Mouse (Mus musculus) intestine, embryonic 15.5 days (tissue): ENCODE data around the gene Agpat4. TPM values are rescaled to one million over a fixed set of nuclear protein-coding genes. Genes with fewer than 3 reads are reported as not detected.

Experiments
- ATAC-seq: fragments of 200-750 bp; cut with Nextera tagmentation; 2 replicates; pipeline ENCODE4 v1.8.0; 2017; ENCODE audit warnings: moderate TSS enrichment, moderate library complexity
- H3K27ac ChIP-seq: fragments of 300-500 bp; sonication (generic); 2 replicates; pipeline ENCODE4 v1.5.1; 2015; ENCODE audit warnings: mild to moderate bottlenecking, inconsistent platforms
- H3K27me3 ChIP-seq: fragments of 300-500 bp; sonication (generic); replicated peaks from 2 replicates; pipeline ENCODE4 v1.6.1; 2015; ENCODE audit warnings: inconsistent platforms
- H3K36me3 ChIP-seq: fragments of 300-500 bp; sonication (generic); 2 replicates; pipeline ENCODE4 v1.6.1; 2015; ENCODE audit warnings: inconsistent platforms
- H3K4me1 ChIP-seq: fragments of 300-500 bp; sonication (generic); replicated peaks from 2 replicates; pipeline ENCODE4 v1.6.1; 2015; ENCODE audit warnings: inconsistent platforms
- H3K4me2 ChIP-seq: fragments of 300-500 bp; sonication (generic); replicated peaks from 2 replicates; pipeline ENCODE4 v1.6.1; 2015; ENCODE audit warnings: mild to moderate bottlenecking, inconsistent platforms
- H3K4me3 ChIP-seq: fragments of 300-500 bp; sonication (generic); replicated peaks from 2 replicates; pipeline ENCODE4 v1.5.1; 2015; ENCODE audit warnings: inconsistent platforms
- H3K9ac ChIP-seq: fragments of 300-500 bp; sonication (generic); 2 replicates; pipeline ENCODE4 v1.6.1; 2015; ENCODE audit warnings: inconsistent platforms
- H3K9me3 ChIP-seq: fragments of 300-500 bp; sonication (generic); 2 replicates; pipeline ENCODE4 v1.6.1; 2016; ENCODE audit warnings: inconsistent platforms
- WGBS: fragments of 180-500 bp; shearing (Covaris S2); methylation state at CpG from one replicate; pipeline ENCODE4 v1.1.7; 2015; 5-methylcytosine and 5-hydroxymethylcytosine counted together
- polyA plus RNA-seq: library from polyadenylated mRNA; unstranded; fragments of >200 nt; fragmentation: Nextera tagmentation; extraction: Ambion mirVana; gene quantifications from 2 replicates; pipeline ENCODE4 v1.2.1, GENCODE M21; 2015

The Agpat4 gene
- polyA plus RNA-seq, 1 experiment from 2014 or later, result 19.6 TPM

GRCm38 (mm10) chr17:12128976-12129375, 10.5 kb downstream of the Agpat4 start:
- WGBS, result 88% methylated on average over 2 of the region's 2 CpGs
- Histone ChIP-seq H3K9ac (no peak overlapping the region), H3K9me3 (no peaks in the 10 kb centered on the region), H3K36me3 (no peaks in the 10 kb centered on the region), H3K4me1 (no peaks in the 10 kb centered on the region), H3K27ac (no peak overlapping the region), H3K4me2 (no peak overlapping the region), H3K4me3 (no peak overlapping the region), H3K27me3 (no peaks in the 10 kb centered on the region)
- no peak for ATAC-seq

GRCm38 (mm10) chr17:12131171-12131570, 12.7 kb downstream of the Agpat4 start:
- Histone ChIP-seq H3K4me2 (no peak overlapping the region), H3K4me3 (no peak overlapping the region), H3K36me3 (no peaks in the 10 kb centered on the region), H3K9ac (no peak overlapping the region), H3K27ac (no peak overlapping the region), H3K4me1 (no peaks in the 10 kb centered on the region), H3K9me3 (no peaks in the 10 kb centered on the region), H3K27me3 (no peaks in the 10 kb centered on the region)
- ATAC-seq, result no peak
- WGBS, result 84% methylated on average over 5 of the region's 5 CpGs

GRCm38 (mm10) chr17:12131581-12131980, 13.1 kb downstream of the Agpat4 start:
- no peaks in the 10 kb centered on the region for H3K9me3 ChIP-seq
- H3K27me3 ChIP-seq, result no peaks in the 10 kb centered on the region
- H3K27ac ChIP-seq, result no peak overlapping the region
- H3K36me3 ChIP-seq, result no peaks in the 10 kb centered on the region
- H3K9ac ChIP-seq, result no peak overlapping the region
- no peaks in the 10 kb centered on the region for H3K4me1 ChIP-seq
- no peak overlapping the region for H3K4me3 ChIP-seq
- 97% methylated on average over 7 of the region's 7 CpGs for WGBS
- H3K4me2 ChIP-seq, result no peak overlapping the region
- no peak for ATAC-seq

GRCm38 (mm10) chr17:12132904-12133303, 14.4 kb downstream of the Agpat4 start:
- peak; percentile 91 for ATAC-seq
- 73% methylated on average over 3 of the region's 3 CpGs for WGBS
- Histone ChIP-seq H3K27me3 (no peaks in the 10 kb centered on the region), H3K4me1 (no peaks in the 10 kb centered on the region), H3K4me2 (no peak overlapping the region), H3K4me3 (no peak overlapping the region), H3K36me3 (no peaks in the 10 kb centered on the region), H3K27ac (no peak overlapping the region), H3K9ac (no peak overlapping the region), H3K9me3 (no peaks in the 10 kb centered on the region)

- no peaks in the 10 kb centered on the region for H3K36me3 ChIP-seq
- no peak for ATAC-seq
- H3K9ac ChIP-seq, result no peak overlapping the region
- no peaks in the 10 kb centered on the region for H3K4me1 ChIP-seq
- no peak overlapping the region for H3K4me3 ChIP-seq
- H3K9me3 ChIP-seq, result no peaks in the 10 kb centered on the region
- 78% methylated on average over 8 of the region's 8 CpGs for WGBS
- no peaks in the 10 kb centered on the region for H3K27me3 ChIP-seq
- H3K4me2 ChIP-seq, result no peak overlapping the region
- no peak overlapping the region for H3K27ac ChIP-seq
These were observed 15.5 kb downstream of the Agpat4 start for GRCm38 (mm10) chr17:12133985-12134384.

GRCm38 (mm10) chr17:12134975-12135633, 16.6 kb downstream of the Agpat4 start:
- Histone ChIP-seq H3K27ac (no peak overlapping the region), H3K36me3 (no peaks in the 10 kb centered on the region), H3K27me3 (no peaks in the 10 kb centered on the region), H3K4me3 (no peak overlapping the region), H3K4me2 (no peak overlapping the region), H3K9me3 (no peaks in the 10 kb centered on the region), H3K4me1 (no peaks in the 10 kb centered on the region), H3K9ac (no peak overlapping the region)
- WGBS, result 92% methylated on average over 12 of the region's 12 CpGs
- no peak for ATAC-seq

GRCm38 (mm10) chr17:12138355-12138754, 19.9 kb downstream of the Agpat4 start:
- H3K4me1 ChIP-seq, result no peaks in the 10 kb centered on the region
- WGBS, result 88% methylated on average over 6 of the region's 6 CpGs
- H3K4me2 ChIP-seq, result no peak overlapping the region
- peak; percentile 39; the same call in 1 of the 2 replicates for ATAC-seq
- H3K27ac ChIP-seq, result no peak overlapping the region
- H3K36me3 ChIP-seq, result no peaks in the 10 kb centered on the region
- no peak overlapping the region for H3K4me3 ChIP-seq
- no peaks in the 10 kb centered on the region for H3K27me3 ChIP-seq
- no peaks in the 10 kb centered on the region for H3K9me3 ChIP-seq
- H3K9ac ChIP-seq, result no peak overlapping the region

GRCm38 (mm10) chr17:12143948-12144364, 25.5 kb downstream of the Agpat4 start:
- H3K27ac ChIP-seq, result no peak overlapping the region

GRCm38 (mm10) chr17:12146132-12146681, 27.7 kb downstream of the Agpat4 start:
- ATAC-seq, result no peak
- Histone ChIP-seq H3K9me3 (no peaks in the 10 kb centered on the region), H3K4me3 (no peak overlapping the region), H3K36me3 (no peaks in the 10 kb centered on the region), H3K27ac (no peak overlapping the region), H3K4me1 (0 out of 2 replicates have a peak, but pooled peaks cover 3% of the 10 kb centered on the region), H3K9ac (no peak overlapping the region), H3K4me2 (no peak overlapping the region), H3K27me3 (no peaks in the 10 kb centered on the region)
- WGBS, result 91% methylated on average over 5 of the region's 5 CpGs

More at GRCm38 (mm10) chr17:12143948-12144364, 25.5 kb downstream of the Agpat4 start:
- no peaks in the 10 kb centered on the region for H3K27me3 ChIP-seq
- H3K4me3 ChIP-seq, result no peak overlapping the region
- ATAC-seq, result no peak
- WGBS, result 65% methylated on average over 5 of the region's 5 CpGs
- H3K4me2 ChIP-seq, result no peak overlapping the region
- no peak overlapping the region for H3K9ac ChIP-seq
- no peaks in the 10 kb centered on the region for H3K36me3 ChIP-seq
- 0 out of 2 replicates have a peak, but pooled peaks cover 3% of the 10 kb centered on the region for H3K4me1 ChIP-seq
- H3K9me3 ChIP-seq, result no peaks in the 10 kb centered on the region

- WGBS, result 86% methylated on average over 4 of the region's 4 CpGs
- Histone ChIP-seq H3K4me1 (0 out of 2 replicates have a peak, but pooled peaks cover 3% of the 10 kb centered on the region), H3K9ac (no peak overlapping the region), H3K27me3 (no peaks in the 10 kb centered on the region), H3K36me3 (no peaks in the 10 kb centered on the region; the same call in 1 of the 2 replicates), H3K9me3 (no peaks in the 10 kb centered on the region), H3K4me2 (no peak overlapping the region), H3K27ac (no peak overlapping the region), H3K4me3 (no peak overlapping the region)
- ATAC-seq, result no peak
These were observed 29.3 kb downstream of the Agpat4 start for GRCm38 (mm10) chr17:12147830-12148229.

GRCm38 (mm10) chr17:12149232-12149861, 30.8 kb downstream of the Agpat4 start:
- no peak overlapping the region for H3K4me3 ChIP-seq
- no peaks in the 10 kb centered on the region for H3K9me3 ChIP-seq
- H3K4me1 ChIP-seq, result 0 out of 2 replicates have a peak, but pooled peaks cover 2% of the 10 kb centered on the region
- H3K36me3 ChIP-seq, result no peaks in the 10 kb centered on the region; the same call in 1 of the 2 replicates
- ATAC-seq, result no peak
- H3K27ac ChIP-seq, result no peak overlapping the region
- H3K9ac ChIP-seq, result no peak overlapping the region
- WGBS, result 77% methylated on average over 6 of the region's 6 CpGs
- no peak overlapping the region for H3K4me2 ChIP-seq
- H3K27me3 ChIP-seq, result no peaks in the 10 kb centered on the region

- Histone ChIP-seq H3K4me3 (no peak overlapping the region), H3K36me3 (no peaks in the 10 kb centered on the region; the same call in 1 of the 2 replicates), H3K27me3 (no peaks in the 10 kb centered on the region), H3K4me1 (no peaks in the 10 kb centered on the region), H3K4me2 (no peak overlapping the region), H3K27ac (no peak overlapping the region), H3K9ac (no peak overlapping the region), H3K9me3 (no peaks in the 10 kb centered on the region)
- ATAC-seq, result no peak
- WGBS, result 93% methylated on average over 2 of the region's 2 CpGs
These were observed 32.5 kb downstream of the Agpat4 start for GRCm38 (mm10) chr17:12150970-12151369.
